Mouse (Mus musculus) frontal cortex, postnatal 10 days (tissue): ENCODE measurements at regions not wholly inside any gene's neighbourhood (a gene's known extent, or its start where the extent isn't known, plus 50 kb on each side); places are given as distances from the start of the nearest gene placed in this dataset.

ENCODE experiments used
- DNase-seq, 2 experiments: peaks; one replicate each; pipeline ENCODE4 v3.0.0; 2022; ENCODE audit warnings: low spot score in 2 of 2, mixed read lengths in 1 of 2

GRCm38 (mm10) chr5:16424745-16425144 is 128.6 kb upstream of the Hgf start:
- no peak for DNase-seq

DNA sequence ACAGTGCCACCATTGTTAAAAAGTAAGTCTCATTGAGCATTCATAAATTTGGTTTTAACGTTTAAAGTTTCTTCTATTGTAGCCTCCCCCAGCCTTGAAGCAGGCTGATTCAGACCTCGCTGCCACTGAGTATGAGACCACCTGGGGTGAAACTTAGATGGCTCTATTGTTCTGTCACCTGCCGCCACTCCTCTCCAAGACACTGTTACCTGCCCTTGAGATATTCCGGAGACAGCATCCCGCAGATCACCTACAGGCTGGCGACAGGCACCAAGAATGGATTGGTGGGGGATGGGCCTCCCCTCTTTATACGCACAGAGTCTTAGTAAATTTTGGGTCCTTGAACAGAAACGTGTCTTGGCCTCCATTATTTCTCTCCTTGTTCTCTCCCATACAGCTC is 128.0 kb upstream of the Hgf start:
- no peak for DNase-seq

DNA sequence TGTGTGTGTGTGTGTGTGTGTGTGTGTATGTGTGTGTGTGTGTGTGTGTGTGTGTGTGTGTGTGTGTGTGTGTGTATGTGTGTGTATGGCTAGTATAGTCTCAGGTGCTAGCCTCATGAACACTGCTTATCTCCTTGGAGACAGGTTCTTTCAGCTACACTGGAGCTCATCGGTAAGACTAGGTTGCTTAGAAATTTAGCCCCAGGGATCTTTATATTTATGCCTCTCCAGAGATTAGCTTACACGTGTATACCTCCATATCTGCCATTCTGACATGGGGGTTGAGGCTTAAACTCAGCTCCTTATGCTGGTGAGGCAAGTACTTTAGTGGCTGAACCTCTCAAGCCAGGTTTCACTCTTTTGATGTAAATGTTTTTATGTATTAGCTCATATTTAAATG is 127.0 kb upstream of the Hgf start:
- DNase-seq, result no peak

DNA sequence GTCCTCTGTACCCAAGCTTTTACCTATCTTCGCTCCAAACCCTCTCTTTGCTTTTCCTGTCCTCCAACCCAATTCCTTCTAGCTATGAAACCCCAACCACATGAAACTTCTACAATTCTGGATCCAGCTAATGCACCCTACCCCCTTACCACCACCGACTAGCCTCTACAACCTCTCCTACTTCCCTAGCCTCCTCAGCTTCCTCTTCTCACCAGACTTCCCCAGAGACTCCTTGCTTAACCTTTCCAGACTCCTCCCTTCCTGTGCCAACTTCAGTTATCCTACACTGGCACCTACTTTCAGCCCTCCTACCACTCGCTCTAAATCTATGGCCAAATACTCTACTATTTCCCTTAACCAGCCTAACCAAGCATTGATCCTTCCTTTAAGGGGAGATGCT is 118.7 kb upstream of the Hgf start:
- no peak for DNase-seq

- DNase-seq, result no peak
Measured at GRCm38 (mm10) chr5:16445056-16445455, 108.2 kb upstream of the Hgf start.

DNA sequence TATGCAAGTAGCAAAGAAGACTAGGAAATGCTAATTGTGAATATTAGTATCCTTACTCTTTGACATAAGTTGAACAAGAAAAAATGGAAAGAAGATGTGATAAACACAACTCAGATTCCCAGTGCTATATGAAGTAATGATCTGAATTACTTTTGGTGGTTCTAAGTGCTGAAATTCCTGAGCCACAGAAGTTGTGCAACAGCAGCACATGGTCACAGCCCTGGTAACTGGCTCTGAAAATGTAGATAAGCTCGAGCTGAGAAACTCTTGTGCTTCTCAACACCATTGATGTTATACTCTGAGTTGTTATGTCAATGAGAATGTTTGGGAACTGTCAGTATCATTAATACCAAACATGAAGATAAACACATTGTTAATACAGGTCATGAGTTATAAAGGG is 106.3 kb upstream of the Hgf start:
- no peak for DNase-seq

DNA sequence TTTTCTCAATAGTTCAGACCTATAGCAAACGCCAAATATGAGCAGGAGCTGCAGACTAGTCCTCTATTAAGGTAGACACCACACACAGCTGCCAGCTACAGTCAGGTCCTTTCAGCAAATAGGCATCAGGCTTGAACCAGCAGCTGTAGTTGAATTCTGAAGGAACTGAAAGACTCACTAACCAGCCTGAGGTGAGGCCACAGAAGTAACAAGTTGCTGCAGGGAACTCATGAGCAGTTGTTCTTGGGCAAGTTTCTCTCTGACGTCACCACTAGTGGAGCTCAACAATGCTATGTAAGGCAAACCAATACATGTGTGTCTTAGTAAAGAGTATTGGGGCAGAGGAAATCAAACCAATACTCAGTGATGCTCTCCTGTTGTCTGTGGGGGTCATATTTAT is 91.5 kb upstream of the Hgf start:
- no peak for DNase-seq

DNA sequence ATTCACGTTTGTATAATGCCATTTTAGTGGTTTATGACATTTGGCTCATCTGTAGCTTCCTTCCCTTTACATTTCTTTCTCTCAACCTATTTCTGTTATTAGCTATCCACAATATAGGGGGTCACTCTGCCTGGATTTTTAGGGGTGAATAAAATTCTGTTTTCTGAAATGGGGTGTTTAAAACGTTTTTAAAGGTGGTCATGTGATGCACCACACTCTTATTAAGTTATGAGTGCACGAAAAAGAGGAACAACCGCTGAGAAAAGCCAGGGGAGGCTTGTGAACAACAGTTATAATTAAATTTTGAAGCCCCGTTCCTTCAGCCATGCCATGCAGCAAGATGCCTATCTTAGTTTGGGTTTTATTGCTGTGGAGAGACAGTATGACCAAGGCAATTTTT is 87.0 kb upstream of the Hgf start:
- no peak for DNase-seq

- no peak for DNase-seq
Measured at GRCm38 (mm10) chr5:16468560-16468959, 84.7 kb upstream of the Hgf start.

DNA sequence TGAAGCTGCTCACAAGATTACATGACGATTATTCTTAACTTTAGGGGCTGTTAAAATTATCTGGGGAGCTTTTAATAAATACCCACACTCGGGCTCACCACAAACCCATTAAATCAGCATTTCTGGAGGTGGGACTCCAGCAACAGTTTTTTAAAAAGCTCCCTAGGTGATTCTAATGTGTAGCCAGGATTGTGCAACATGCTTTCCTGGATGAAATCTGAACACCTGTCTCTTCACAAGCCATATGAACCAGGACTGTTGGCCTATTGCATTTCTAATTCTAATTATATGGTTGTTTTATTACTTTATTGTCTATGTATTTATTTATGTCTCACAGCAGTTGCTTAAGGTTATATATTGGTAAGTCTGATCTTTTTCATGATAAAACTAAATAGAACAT is 84.1 kb upstream of the Hgf start:
- no peak for DNase-seq

- peak; percentile 10 to 12 for DNase-seq
Measured at GRCm38 (mm10) chr5:16469644-16470275, 83.5 kb upstream of the Hgf start.

GRCm38 (mm10) chr5:16470366-16470982 is 82.8 kb upstream of the Hgf start:
- DNase-seq, result no peak

DNA sequence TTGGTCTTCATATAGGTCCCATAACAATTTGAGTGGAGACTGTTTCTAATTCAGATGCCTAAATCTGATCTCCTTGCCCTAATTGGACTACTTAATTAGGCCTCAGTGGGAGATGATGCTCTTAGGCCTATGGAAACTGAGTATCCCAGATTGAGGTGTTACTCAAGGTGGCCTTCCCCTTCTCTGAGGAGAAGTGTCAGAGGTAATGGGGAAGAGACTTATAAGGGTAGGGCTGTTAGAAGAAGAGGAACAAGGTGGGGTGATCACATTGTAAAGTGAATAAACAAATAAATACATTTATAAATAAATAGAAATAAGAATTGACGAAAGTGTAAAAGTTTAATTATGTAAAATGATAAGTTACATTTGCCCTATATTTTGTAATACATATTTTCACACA is 65.3 kb upstream of the Hgf start:
- no peak for DNase-seq

GRCm38 (mm10) chr5:16489803-16490202 is 63.5 kb upstream of the Hgf start:
- DNase-seq, result no peak

GRCm38 (mm10) chr5:16499891-16500290 is 53.4 kb upstream of the Hgf start:
- DNase-seq, result no peak
